Mouse (Mus musculus) gastrocnemius, postnatal 36 days (tissue): ENCODE data around the gene Akap14. TPM values are rescaled to one million over a fixed set of nuclear protein-coding genes. Genes with fewer than 3 reads are reported as not detected.
A peak's percentile ranks its signal among the peaks of the same experiment; 100 is the strongest.
"Not testable (repeated sequence)": the region's sequence is repeated elsewhere in the genome, so short reads cannot be mapped to it uniquely, and the experiment has no call there.

ENCODE experiments used
- DNase-seq, 2 experiments: peaks; one replicate each; pipeline ENCODE4 v3.0.0; 2022
- intact Hi-C: fragments of 180-260 bp; cut with DNase I; formaldehyde crosslinking; loops from one replicate; pipeline ENCODE4 v1.15.1; 2025
- long read RNA-seq, 2 experiments: library from polyadenylated mRNA; stranded (forward); transcript quantifications; one replicate each; pipeline ENCODE4 v2.0.0; 2021
- total RNA-seq, 2 experiments: library from RNA; stranded (reverse); gene quantifications; 2 replicates each; pipeline ENCODE4 v1.2.3; 2021

The Akap14 gene
- not detected for total RNA-seq
- long read RNA-seq, experiment 1, result 0 reads
- long read RNA-seq, experiment 2, result 0 reads

DNA sequence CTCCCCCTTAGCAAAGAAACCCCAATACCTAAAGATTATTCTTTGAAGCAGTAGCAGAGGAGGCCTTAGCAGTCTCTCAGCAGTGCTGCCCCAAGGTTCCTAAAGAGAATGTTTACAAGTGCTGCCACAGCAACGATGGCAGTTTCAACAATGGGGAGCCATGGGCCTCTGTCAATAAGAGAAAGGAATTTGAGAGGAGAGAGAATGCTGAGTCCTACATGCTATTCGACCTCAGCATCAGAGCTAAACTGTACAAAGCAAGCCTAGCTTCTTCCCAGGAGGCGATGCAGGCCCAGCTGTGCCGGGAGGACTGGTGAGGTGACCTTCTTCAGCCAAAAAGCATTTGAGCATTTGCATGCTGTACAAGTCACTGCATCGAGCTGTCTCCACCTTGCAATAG lies at the start of gene Akap14:
Akap14 (minus strand) TSS at position 101 of the 400 bp plus-strand sequence.
- DNase-seq, result no peak
- intact Hi-C loops, result no loop called here

DNA sequence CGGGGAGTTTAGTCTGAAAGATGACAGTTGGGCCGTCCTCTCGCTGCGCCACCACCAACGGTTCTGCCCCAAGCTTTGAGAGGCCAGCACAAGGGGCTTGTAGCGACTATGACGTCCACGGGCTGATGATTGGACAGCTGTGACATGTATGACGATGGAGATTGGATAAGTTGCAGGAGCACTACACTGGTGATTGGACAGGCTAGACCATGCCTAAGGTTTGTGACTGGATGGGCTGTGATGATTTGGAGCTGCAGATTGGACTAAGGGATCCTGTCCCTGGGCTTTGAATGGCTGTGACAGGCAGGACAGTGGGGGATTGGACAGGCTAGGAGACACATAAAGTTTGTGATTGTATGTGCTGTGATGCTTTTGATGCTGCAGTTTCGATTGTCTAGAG lies 42.3 kb upstream of the Akap14 start, which contains the start of gene Gm9:
Gm9 (minus strand) TSS at position 101 of the 400 bp plus-strand sequence.
- DNase-seq, result no peak
- intact Hi-C loops, result no loop called here

DNA sequence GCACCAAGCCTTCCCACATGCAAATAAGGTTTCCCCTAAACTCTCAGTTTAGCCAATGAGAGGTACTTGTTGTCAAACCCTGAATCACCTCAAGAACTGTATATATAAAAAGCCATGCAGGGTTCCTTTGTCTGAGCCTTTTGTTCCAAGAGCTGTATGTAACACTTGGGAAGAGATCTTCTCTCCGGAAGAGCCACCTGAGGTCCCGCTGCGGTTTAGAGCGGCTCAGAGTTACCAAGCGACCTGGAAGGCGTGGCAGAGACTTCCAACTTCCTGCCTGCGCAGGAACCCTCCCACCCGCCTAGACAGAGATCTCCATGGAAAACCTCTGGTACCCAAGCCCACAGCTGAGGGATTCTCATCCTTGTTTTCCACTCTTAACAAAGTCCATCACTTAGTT lies 30.0 kb upstream of the Akap14 start:
- DNase-seq, result no peak
- intact Hi-C loops, result no loop called here

DNA sequence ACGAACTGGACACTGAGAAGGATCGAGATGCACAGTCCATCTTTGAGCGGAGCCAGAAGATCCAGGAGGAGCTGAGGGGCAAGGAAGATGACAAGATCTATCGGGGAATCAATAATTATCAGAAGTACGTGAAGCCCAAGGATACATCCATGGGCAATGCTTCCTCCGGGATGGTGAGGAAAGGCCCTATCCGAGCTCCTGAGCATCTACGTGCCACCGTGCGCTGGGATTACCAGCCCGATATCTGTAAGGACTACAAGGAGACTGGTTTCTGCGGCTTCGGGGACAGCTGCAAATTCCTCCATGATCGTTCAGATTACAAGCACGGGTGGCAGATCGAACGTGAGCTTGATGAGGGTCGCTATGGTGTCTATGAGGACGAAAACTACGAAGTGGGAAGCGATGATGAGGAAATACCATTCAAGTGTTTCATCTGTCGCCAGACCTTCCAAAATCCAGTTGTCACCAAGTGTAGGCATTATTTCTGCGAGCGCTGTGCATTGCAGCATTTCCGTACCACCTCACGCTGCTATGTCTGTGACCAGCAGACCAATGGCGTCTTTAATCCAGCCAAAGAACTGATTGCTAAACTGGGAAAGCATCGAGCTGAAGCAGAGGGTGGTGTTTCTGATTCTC lies 23.2 kb upstream of the Akap14 start:
- intact Hi-C loops, result no loop called here
- no peak for DNase-seq

DNA sequence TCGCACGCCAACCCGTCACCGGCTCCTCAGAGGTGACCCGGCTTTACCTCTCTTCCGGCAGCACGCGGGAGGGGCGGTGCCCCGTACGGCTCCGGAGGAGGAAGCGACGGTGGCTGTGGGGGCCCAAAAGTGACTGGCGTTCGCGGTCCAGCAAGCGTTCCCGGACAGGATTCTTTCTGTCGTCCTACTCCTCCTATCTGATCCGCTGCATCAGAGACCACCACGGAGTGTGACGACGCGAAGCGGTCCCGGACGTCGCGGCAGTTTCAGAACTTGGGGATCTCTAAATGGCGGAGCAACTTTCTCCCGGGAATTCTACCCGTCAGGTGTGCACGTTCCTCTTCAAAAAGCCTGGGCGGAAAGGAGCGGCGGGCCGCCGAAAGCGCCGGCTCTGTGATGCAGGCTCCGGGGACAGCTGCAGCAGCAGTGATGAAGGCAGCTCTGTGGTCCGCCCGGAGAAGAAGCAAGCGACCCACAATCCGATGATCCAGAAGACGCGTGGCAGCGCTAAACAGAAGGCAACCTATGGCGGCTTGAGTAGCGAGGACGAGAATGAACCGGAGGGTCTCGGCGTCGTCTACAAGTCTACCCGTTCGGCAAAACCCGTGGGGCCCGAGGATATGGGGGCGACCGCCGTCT lies 22.6 kb upstream of the Akap14 start, which contains the start of the genes Ndufa1 and Rnf113a1:
Ndufa1 (minus strand) TSS at position 59 of the 639 bp plus-strand sequence.
Rnf113a1 (plus strand) TSS at position 141 of the 639 bp plus-strand sequence.
- peak; percentile 56 to 75 for DNase-seq
- intact Hi-C loops, result no loop called here

DNA sequence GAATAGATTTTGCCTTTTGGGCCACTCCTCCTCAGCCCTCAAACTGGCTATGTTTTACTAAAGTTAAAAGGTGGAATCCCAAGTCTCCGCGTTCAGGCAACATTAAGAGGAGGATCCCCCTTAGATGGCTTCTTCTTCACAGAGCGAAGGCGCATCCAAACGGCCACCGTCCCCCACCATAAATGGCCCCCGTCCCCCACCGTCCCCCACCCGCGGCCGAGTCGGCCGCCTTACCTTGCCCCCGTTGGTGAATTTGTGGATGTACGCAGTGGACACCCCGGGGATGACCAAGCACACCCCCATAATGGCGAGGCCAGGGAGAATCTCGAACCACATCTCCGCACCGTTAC lies 22.1 kb upstream of the Akap14 start:
- intact Hi-C loops, result no loop called here
- no peak for DNase-seq

DNA sequence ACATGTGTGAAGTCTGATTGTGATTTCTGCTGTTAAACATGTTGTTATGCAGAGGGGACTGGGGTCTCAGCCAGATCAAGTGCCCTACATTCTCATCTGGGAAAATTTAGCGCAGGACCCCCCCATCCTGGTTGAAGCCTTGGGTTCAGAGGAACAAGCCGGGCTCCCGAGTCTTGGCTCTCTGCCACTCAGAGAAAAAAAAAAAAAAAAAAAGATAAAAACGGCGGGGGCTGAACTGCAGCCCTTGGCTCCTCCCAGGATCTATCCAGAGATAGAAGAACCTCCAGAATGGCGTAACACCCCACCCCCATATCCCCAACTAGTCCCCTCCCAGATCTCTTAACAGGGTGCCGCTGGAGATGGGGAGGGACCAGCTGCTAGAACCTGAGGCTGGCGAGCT lies 15.8 kb upstream of the Akap14 start:
- intact Hi-C loops, result not testable (repeated sequence)

DNA sequence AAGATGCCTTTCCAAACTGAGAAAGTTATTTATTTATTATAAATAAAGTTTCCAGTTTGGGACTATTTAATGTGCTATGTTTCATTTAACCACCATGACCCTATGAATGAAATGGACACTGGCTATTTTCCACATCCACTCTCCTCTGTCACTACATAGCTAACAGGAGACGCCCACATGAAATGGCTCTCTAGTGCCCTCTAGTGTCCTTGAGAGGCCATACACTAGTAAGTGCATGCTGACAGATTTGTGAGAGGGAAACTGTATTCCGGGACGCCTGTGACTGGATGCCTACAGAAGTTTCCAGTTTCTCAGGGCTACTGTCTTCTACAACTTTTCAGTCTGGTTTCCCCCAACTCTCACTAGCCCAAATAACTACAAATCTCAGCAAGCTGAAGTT lies 1.6 kb downstream of the Akap14 start:
- DNase-seq, result no peak
- intact Hi-C loops, result no loop called here

More for the DNA sequence above, 15.8 kb upstream of the Akap14 start:
- DNase-seq, result not testable (repeated sequence)

DNA sequence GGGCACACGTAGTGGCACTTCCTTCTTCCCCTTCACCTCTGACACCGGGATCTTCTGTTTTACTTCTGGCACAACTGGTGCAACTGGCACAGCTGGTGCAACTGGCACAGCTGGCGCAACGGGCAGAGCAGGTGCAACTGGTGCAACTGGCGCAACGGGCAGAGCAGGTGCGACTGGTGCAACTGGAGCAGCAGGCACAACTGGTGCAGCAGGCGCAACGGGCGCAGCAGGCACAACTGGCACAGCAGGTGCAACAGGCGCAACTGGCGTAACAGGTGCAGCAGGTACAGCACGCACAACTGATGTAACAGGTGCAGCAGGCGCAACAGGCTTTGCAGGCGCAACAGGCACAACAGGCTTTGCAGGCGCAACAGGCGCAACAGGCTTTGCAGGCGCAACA lies 5.5 kb downstream of the Akap14 start:
- intact Hi-C loops, result no loop called here
- DNase-seq, result no peak

DNA sequence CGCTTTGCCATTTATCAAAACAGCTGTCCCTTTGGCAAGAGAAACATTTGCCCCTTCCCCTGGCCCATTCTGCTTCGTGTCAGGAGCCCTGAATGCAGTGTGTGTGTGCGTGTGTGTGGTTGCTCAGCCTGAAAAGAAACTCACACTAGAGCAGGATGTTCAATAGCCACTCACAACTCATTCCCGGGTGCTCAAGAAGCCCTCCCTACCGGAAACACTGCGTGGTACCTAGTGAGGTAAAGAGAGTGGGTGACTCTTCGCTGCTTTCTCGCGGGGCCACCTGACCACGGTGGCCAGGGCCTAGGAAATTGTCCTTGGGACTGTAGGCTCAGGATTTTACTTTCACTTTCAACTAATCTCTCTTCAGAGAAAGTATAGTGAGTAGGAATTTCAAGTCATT lies 7.5 kb downstream of the Akap14 start:
- intact Hi-C loops, result no loop called here
- no peak for DNase-seq

DNA sequence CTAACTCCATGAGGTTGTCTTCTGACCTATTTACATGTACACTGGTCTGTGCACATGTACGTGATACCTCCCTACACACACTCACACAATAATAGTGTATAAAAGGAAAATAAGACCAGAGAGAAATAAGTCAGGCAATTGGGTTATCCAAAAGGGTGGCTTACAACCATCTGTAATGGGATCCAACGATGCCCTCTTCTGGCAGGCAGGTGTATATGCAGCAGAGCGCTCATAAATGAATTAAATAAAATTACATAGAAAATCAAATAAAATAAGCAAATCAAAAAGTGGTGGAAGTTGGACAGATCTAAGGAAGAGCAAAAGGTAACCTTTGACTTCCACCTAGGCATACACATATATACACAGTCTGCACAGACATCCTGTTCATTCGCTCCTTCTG lies 10.8 kb downstream of the Akap14 start:
- intact Hi-C loops, result no loop called here
- DNase-seq, result no peak

DNA sequence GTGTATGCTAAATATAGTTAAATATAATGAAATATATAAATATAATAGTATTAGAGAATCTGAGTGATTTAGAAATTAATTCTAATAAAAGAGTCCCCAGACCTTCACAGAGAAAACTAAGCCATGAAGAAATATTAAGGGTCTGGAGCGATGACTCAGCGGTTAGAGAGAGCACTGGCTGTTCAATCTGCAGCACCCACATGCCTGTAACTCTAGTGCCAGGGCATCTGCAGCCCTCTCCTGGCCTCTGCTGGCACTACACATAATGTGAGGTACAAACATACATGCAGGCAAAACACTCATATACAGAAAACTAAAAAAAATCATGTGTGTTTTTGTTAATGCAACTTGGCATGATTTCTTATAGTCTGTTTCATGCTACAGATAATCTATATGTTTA lies 23.7 kb downstream of the Akap14 start:
- no peak for DNase-seq
- intact Hi-C loops, result no loop called here

DNA sequence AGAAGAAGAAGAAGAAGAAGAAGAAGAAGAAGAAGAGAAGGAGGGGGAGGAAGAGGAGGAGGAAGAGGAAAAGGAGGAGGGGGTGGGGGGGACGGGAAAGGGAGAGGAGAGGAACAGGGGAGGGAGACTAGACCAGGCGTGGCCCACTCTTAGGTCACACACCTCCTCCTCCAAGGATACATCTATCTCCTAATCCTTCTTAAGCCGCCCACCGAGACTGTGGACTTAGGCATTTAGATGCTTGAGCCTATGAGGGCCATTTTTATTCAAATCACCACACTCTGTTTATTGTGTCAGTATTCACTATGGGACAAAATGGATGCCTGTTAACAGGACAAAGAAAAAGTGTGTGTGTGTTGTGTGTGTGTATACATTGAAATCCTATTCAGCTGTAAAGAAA lies 24.1 kb downstream of the Akap14 start:
- intact Hi-C loops, DNase-seq: not testable (repeated sequence)

DNA sequence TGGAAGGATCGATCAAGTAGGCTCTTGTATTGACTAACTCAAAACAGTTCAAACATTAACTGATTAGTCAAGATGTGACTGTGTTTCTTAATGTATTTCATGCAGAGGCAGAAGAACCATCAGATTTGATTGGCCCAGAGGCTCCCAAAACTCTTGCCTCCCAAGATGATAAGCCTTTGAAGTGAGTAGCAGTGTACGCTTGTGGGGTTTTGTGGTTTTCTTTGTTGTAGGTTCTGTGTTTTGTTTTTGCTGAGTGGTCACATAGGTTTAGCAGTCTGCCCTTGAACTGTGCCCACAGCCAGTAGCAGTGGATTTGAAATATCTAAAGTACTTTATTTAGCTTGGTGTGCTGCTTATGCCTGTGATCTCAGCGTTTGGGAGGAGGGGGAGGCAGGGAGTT lies 26.9 kb downstream of the Akap14 start:
- DNase-seq, result no peak
- intact Hi-C loops, result no loop called here

DNA sequence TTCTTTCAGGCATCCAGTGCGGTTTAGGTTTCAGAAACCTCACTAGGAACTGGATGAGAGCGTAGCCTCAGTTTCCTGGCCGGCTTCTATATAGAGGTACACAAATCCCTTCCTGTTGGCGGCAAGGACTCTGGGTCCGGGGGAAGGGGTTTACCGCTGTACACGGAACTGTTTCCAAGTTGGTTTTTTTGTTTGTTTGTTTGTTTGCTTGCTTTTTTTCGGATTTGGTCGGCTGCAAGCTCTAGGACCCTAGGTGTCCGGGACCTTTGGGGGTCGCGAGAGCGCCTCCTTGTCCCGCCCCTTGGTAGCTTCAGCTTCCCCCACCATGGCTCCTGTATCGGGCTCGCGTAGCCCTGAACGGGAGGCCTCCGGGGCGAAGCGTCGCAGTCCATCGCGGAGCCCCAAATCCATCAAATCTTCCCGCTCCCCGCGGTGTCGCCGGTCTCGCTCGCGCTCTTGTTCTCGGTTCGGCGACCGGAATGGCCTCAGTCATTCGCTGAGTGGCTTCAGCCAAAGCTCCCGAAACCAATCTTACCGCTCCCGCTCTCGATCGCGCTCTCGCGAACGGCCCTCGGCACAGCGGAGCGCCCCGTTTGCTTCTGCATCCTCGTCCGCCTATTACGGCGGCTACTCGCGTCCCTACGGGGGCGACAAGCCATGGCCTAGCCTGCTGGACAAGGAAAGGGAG lies 41.8 kb downstream of the Akap14 start, which contains the start of gene Nkap:
Nkap (plus strand) TSS at position 125 of the 688 bp plus-strand sequence.
- DNase-seq, result peak; percentile 46 to 54
- intact Hi-C loops, result no loop called here

DNA sequence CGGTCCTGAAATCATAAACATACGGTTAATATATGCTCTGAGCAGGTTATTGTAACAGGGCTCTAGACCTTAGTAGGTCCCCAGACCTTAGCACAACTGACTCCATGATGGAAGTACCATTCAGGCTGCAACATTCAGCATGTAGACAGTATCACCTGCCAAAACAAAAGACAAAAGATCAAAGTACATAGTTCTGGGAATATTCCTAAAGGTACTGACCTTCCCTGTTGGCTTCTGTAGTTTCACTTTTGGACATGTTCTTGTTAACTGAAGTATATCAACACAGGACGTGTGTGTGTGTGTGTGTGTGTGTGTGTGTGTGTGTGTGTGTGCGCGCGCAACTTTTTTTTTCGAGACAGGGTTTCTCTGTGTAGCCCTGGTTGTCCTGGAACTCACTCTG lies 43.1 kb downstream of the Akap14 start:
- intact Hi-C loops, result no loop called here
- no peak for DNase-seq

DNA sequence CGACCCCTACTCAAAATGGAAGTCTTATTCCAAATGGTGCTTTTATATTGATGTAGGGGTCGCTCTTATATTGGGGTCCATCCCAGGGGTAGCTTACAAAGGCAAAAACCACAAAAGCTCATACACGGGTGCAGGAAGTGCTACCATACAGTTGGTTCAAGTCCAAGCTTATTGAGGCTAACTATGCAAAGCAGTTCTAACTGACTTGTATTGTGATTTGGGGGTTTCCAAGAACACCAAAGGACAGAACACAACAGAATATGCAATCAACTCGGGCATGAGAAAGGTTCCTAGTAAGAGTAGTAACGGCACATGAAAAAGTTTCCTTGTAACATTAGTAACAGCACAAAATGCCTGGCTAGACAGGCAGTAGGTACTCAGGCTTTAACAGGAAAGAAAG lies 48.4 kb downstream of the Akap14 start:
- no peak for DNase-seq
- intact Hi-C loops, result no loop called here

DNA sequence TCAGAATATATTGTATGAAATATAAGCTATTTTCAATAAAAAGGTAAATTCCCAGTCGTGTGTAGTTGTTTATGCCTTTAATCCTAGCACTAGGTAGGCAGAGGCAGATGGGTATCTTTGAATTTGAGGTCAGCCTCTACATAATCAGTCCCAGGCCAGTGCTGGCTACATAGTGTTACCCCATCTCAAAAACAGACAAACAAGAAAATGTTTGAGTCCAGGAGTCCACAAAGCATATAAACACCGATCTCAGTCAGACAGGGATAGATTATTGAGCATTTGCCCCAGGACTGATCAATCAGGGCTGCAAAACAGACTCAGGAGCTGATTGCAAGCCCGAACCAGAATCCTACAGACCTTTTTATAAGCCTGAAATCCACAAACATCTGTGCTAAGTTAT lies 49.1 kb downstream of the Akap14 start:
- DNase-seq, result no peak
- intact Hi-C loops, result no loop called here

DNA sequence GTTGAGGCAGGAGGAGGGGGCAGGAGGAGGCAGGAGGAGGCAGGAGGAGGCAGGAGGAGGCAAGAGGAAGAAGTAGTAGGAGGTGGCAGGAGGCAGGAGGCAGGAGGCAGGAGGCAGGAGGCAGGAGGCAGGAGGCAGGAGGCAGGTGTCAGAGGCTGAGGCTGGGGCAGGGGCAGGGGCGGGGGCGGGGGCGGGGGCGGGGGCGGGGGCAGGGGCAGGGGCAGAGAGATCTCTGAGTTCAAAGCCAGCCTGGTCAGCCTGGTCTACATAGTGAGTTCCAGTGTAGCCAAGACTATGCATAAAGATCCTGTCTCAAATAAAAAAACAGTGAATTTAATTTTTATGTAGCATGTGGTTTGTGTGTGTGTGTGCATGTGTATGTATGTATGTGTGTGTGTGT lies 51.6 kb downstream of the Akap14 start:
- no peak for DNase-seq

DNA sequence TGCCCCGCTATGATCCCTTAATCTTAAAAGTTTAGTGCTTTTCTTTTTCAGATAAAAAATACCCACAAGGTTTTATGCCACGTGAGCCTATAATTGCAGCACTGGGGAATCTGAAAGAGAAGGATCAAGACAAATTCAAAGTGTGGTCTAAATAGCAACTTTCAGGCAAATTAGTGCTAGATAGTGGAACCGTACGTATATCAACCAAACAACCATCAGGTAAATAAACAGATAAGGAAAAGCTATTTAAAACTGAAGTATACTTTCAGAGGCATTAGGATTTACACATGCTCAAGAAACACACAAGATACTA lies 57.8 kb downstream of the Akap14 start:
- DNase-seq, result no peak
- intact Hi-C loops, result no loop called here

More for the DNA sequence above, 51.6 kb downstream of the Akap14 start:
- intact Hi-C loops, result no loop called here

DNA sequence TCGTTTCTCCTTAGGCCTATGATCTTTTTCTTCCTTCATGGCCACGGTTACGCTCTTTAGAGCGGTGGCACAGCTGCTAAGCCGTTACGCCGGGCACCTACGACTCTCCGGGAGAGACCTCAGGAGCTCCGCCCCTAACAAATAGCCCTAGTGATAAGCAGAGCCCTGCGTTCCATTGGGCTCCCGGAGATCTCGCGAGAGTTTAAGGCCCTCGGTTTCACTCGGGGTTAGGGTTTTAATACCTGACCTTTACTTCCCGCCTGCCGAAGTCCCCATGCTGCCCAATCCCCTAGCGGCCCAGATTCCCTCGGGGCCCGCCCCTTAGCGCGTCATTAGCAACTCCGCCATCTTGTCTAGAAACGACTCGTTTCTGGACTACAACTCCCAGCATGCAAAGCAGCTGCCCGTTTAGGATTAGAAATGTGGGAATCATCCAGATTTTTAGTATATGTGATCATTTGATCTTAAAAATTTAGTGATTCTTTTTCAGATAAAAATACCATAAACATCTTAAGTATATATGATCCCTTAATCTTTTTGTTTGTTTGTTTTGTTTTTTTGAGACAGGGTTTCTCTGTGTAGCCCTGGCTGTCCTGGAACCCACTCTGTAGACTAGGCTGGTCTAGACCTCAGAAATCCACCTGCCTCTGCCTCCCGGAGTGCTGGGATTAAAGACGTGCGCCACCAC lies 58.3 kb downstream of the Akap14 start, which contains the start of gene Upf3b:
Upf3b (minus strand) TSS at position 130 of the 688 bp plus-strand sequence.
- intact Hi-C loops, result no loop called here
- peak; percentile 80 to 85 for DNase-seq
